Mouse (Mus musculus) forebrain, embryonic 15.5 days (tissue): ENCODE measurements around the gene Slc8a3. TPM values are rescaled to one million over a fixed set of nuclear protein-coding genes. Genes with fewer than 3 reads are reported as not detected.

Source experiments
- ATAC-seq: fragments of 200-750 bp; cut with Nextera tagmentation; replicated peaks from 2 replicates; pipeline ENCODE4 v1.8.0; 2017; ENCODE audit warnings: mild to moderate bottlenecking, moderate TSS enrichment, moderate library complexity
- H3K27ac ChIP-seq: fragments of 300-500 bp; sonication (generic); replicated peaks from 2 replicates; pipeline ENCODE4 v1.5.1; 2015; ENCODE audit warnings: mild to moderate bottlenecking, inconsistent platforms
- H3K27me3 ChIP-seq: fragments of 300-500 bp; sonication (generic); 2 replicates; pipeline ENCODE4 v1.6.1; 2015; ENCODE audit warnings: inconsistent platforms
- H3K36me3 ChIP-seq: fragments of 300-500 bp; sonication (generic); 2 replicates; pipeline ENCODE4 v1.6.1; 2015; ENCODE audit warnings: mild to moderate bottlenecking, inconsistent platforms
- H3K4me1 ChIP-seq: fragments of 300-500 bp; sonication (generic); 2 replicates; pipeline ENCODE4 v1.6.1; 2015; ENCODE audit warnings: inconsistent platforms
- H3K4me2 ChIP-seq: fragments of 300-500 bp; sonication (generic); replicated peaks from 2 replicates; pipeline ENCODE4 v1.6.1; 2015; ENCODE audit warnings: mild to moderate bottlenecking, inconsistent platforms
- H3K4me3 ChIP-seq: fragments of 300-500 bp; sonication (generic); 2 replicates; pipeline ENCODE4 v1.5.1; 2015; ENCODE audit warnings: mild to moderate bottlenecking, inconsistent platforms
- H3K9ac ChIP-seq: fragments of 300-500 bp; sonication (generic); replicated peaks from 2 replicates; pipeline ENCODE4 v1.6.1; 2015; ENCODE audit warnings: mild to moderate bottlenecking, inconsistent platforms
- H3K9me3 ChIP-seq: fragments of 300-500 bp; sonication (generic); 2 replicates; pipeline ENCODE4 v1.6.1; 2016; ENCODE audit warnings: inconsistent platforms
- WGBS: fragments of 180-500 bp; shearing (Covaris S2); methylation state at CpG from one replicate; pipeline ENCODE4 v1.1.7; 2015; ENCODE audit warnings: mixed read lengths; 5-methylcytosine and 5-hydroxymethylcytosine counted together
- polyA plus RNA-seq: library from polyadenylated mRNA; unstranded; fragments of >200 nt; fragmentation: Nextera tagmentation; extraction: Ambion mirVana; gene quantifications from 2 replicates; pipeline ENCODE4 v1.2.1, GENCODE M21; 2015

Slc8a3 gene
- polyA plus RNA-seq, 1 experiment from 2014 or later: 5.1 TPM

DNA sequence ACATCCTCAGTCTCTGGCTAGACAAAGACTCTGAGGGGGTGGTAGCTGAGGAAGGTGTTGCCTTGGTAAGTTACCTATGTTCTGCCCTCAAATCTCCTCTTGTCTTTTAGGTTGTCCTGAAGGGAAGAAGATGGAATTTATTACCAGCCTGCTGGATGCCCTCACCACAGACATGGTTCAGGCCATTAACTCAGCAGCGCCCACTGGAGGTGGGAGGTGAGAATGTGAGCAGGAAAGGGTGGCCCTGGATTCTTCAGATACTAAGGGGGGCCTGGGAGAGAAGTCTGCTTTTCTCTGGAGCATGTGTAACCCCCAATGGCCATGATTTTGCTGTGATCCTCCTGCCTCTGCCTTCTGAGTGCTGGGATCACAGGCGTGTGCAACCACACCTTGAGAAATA lies 162.9 kb downstream of the Slc8a3 start:
- no peaks in the 10 kb centered on the region for H3K27me3 ChIP-seq
- ATAC-seq: no peak
- no peak overlapping the region for H3K4me3 ChIP-seq
- no peak overlapping the region for H3K9ac ChIP-seq
- H3K4me2 ChIP-seq: no peak overlapping the region
- 77% methylated on average over 2 of the region's 2 CpGs for WGBS
- no peaks in the 10 kb centered on the region for H3K36me3 ChIP-seq
- no peaks in the 10 kb centered on the region for H3K4me1 ChIP-seq
- no peaks in the 10 kb centered on the region for H3K9me3 ChIP-seq
- no peak overlapping the region for H3K27ac ChIP-seq

DNA sequence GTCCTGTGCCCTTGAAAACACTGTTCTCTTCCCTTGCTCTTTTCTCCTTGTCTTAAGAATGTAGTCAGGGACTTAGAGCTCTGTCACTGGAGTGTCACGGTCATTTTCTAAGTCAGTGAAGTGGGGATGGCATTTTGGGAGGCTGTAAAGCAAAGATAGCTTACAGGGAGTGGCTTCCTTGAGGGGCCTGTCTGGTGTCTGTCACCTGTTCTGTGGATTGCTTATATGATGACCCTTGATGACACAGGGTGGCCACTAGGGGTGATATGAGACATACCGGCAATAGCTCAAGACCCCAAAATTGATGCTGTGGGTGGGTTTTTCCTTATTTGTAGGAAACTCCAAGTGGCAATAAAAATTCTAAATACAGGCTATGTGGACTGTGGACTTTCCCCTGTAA lies 164.5 kb downstream of the Slc8a3 start:
- H3K4me3 ChIP-seq: no peak overlapping the region
- no peak overlapping the region for H3K27ac ChIP-seq
- H3K9me3 ChIP-seq: no peaks in the 10 kb centered on the region
- ATAC-seq: no peak
- no peaks in the 10 kb centered on the region for H3K27me3 ChIP-seq
- no peaks in the 10 kb centered on the region for H3K4me1 ChIP-seq
- no peak overlapping the region for H3K4me2 ChIP-seq
- no peak overlapping the region for H3K9ac ChIP-seq
- WGBS: 80% methylated on average over 2 of the region's 2 CpGs
- no peaks in the 10 kb centered on the region for H3K36me3 ChIP-seq

DNA sequence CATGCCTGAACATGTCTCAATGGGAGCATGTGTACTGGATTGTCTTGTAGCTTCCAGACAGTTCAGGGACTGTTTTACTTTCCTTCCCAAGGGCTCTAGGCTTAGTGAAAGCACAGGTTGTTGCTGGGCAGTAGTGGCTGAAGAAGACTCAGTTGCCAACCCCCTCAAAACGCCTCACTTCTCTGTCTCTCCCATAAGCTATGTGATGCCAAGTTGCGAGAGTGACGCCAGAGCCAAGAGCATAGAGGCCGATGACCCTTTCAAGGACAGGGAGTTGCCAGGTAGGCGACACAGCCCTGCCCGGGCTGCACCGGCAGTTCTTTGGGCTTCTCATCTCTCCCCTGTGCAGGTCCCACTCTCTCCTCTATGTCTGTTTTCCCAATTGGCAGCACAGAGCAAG lies 164.9 kb downstream of the Slc8a3 start:
- no peaks in the 10 kb centered on the region for H3K4me1 ChIP-seq
- no peaks in the 10 kb centered on the region for H3K27me3 ChIP-seq
- H3K9me3 ChIP-seq: no peaks in the 10 kb centered on the region
- ATAC-seq: no peak
- WGBS: 94% methylated on average over 7 of the region's 7 CpGs
- no peak overlapping the region for H3K4me2 ChIP-seq
- H3K9ac ChIP-seq: no peak overlapping the region
- H3K4me3 ChIP-seq: no peak overlapping the region
- no peak overlapping the region for H3K27ac ChIP-seq
- no peaks in the 10 kb centered on the region for H3K36me3 ChIP-seq

DNA sequence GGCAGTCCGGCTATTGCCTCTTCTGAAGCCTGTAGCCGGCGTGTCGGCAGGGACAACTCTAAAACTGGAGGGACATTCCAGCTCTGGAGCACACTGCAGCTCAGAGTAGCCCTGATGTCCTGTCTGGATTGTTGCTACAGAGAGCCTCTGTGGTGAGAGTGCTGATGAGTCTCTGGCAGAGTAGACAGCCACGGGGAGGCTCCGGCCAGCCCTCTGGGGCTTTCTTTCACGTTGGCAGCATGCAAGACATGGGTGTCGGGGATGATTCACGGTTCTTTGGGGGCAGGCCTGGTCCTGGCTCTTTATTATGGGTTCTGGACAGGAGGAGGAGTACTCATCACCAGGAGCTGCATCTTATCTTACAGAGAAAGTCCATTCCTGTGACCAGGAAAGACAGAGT lies 165.8 kb downstream of the Slc8a3 start:
- no peak overlapping the region for H3K27ac ChIP-seq
- H3K36me3 ChIP-seq: no peaks in the 10 kb centered on the region
- no peaks in the 10 kb centered on the region for H3K4me1 ChIP-seq
- 92% methylated on average over 9 of the region's 9 CpGs for WGBS
- no peak overlapping the region for H3K4me3 ChIP-seq
- no peak overlapping the region for H3K9ac ChIP-seq
- H3K9me3 ChIP-seq: no peaks in the 10 kb centered on the region
- no peaks in the 10 kb centered on the region for H3K27me3 ChIP-seq
- no peak for ATAC-seq
- no peak overlapping the region for H3K4me2 ChIP-seq

DNA sequence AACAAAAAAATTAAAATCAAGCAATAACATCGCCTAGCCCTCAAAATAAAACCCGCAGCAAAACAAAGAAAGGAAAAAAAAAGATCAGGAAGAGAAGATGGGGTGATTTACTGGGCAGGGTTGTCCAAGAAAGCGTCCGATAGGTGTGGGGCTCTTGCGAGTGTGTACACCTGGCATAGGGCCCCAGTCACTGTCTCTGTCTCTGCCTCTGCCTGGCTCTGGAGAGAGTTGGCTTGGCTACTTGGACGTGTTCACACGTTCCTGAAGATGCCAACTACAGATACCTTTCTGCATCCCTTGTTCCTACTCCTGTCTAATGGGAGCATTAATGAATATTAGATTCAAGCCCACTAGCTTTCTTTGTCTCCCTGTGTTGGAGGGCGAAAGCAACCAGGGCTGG lies 166.4 kb downstream of the Slc8a3 start:
- H3K4me3 ChIP-seq: no peak overlapping the region
- no peaks in the 10 kb centered on the region for H3K27me3 ChIP-seq
- ATAC-seq: no peak
- no peaks in the 10 kb centered on the region for H3K4me1 ChIP-seq
- H3K9ac ChIP-seq: no peak overlapping the region
- no peaks in the 10 kb centered on the region for H3K36me3 ChIP-seq
- no peak overlapping the region for H3K4me2 ChIP-seq
- H3K9me3 ChIP-seq: no peaks in the 10 kb centered on the region
- H3K27ac ChIP-seq: no peak overlapping the region
- 81% methylated on average over 8 of the region's 8 CpGs for WGBS

DNA sequence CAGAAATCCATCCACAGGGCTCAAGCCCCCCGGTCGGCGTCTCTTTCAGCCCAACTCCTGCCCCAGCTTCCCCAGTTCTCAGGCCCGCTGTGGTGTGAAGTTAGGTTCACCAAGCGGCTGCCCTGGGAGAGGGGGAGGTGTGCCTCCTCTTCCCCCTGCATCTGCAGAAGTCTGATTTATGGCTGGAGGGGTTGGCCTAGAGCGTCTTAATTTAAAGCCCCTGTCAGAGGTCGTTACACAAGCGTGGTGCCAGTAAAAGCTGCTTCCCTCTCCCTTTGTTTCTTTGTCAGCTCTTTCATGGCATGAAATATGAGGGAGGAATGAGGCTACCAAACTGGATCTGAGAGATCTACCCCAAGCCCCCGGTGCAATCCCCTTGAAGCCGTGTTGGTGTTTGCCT lies 166.9 kb downstream of the Slc8a3 start:
- Histone ChIP-seq H3K4me3 (no peak overlapping the region), H3K27me3 (no peaks in the 10 kb centered on the region), H3K9me3 (no peaks in the 10 kb centered on the region), H3K9ac (no peak overlapping the region), H3K4me1 (no peaks in the 10 kb centered on the region), H3K36me3 (no peaks in the 10 kb centered on the region), H3K4me2 (no peak overlapping the region), H3K27ac (no peak overlapping the region)
- 21% methylated on average over 10 of the region's 10 CpGs for WGBS
- ATAC-seq: no peak

DNA sequence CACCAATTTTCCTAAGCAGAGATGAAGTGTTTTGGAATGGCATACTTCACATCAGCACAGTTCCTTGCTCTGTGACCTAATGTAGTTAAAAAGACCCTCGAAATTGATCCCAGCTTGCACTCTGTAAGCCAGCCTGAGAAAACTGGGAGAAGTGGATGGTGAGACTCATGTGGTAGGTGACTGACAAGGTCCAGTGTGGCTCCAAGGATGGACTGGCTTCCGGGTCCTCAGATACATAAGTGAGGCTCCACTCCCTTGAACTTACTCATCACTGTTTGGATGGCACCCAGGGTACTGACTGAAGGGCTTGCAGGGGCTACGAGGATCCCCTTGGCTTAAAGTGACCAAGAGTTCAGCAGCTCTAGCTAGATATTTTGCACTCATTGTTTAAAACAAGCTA lies 169.4 kb downstream of the Slc8a3 start:
- H3K27me3 ChIP-seq: no peaks in the 10 kb centered on the region
- H3K4me1 ChIP-seq: no peaks in the 10 kb centered on the region
- H3K36me3 ChIP-seq: no peaks in the 10 kb centered on the region
- no peak overlapping the region for H3K4me3 ChIP-seq
- no peak overlapping the region for H3K4me2 ChIP-seq
- ATAC-seq: no peak
- 88% methylated on average over 3 of the region's 3 CpGs for WGBS
- no peak overlapping the region for H3K27ac ChIP-seq
- no peaks in the 10 kb centered on the region for H3K9me3 ChIP-seq
- no peak overlapping the region for H3K9ac ChIP-seq

DNA sequence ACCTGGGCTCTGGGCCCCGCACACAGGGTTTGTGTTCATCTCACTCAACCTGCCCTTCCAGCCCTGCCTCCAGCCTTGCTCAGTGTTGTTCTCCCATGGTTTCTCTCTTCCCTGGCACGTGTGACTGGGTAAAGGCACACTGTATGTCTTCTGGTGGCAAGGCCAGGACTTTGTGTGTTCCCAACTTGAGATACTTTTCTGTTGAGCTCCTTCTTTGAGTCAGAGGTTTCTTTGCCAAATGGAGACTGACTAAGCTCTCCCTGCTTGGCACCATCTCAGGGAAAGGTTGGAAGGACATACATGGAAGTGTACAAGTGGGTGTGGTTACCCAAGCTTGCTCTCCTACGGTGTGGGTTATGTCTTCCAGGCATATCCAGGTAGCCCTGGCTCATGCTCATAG lies 169.8 kb downstream of the Slc8a3 start:
- Histone ChIP-seq H3K4me3 (no peak overlapping the region), H3K27ac (no peak overlapping the region), H3K9ac (no peak overlapping the region), H3K27me3 (no peaks in the 10 kb centered on the region), H3K4me1 (no peaks in the 10 kb centered on the region), H3K4me2 (no peak overlapping the region), H3K9me3 (no peaks in the 10 kb centered on the region), H3K36me3 (no peaks in the 10 kb centered on the region)
- no peak for ATAC-seq
- 66% methylated on average over 3 of the region's 3 CpGs for WGBS

DNA sequence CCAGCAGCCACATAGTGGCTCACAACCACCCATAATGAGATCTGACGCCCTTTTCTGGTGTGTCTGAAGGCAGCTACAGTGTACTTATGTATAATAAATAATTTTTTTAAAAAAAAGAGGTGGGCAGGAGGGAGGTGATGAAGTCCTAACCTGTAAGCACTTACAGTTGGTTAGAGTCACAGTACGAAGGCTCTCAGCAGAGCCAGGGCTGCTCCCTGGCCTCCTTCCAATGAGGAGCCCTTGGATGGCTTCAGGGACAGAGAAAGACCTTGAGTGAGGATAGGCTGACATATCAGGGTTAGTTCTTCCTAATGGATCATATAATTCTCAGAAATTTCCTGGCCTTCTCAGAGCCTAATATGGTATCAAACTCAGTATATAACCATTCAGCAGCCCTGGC lies 171.7 kb downstream of the Slc8a3 start:
- Histone ChIP-seq H3K4me1 (no peaks in the 10 kb centered on the region), H3K27me3 (no peaks in the 10 kb centered on the region), H3K36me3 (no peaks in the 10 kb centered on the region), H3K4me2 (no peak overlapping the region), H3K9ac (no peak overlapping the region), H3K9me3 (no peaks in the 10 kb centered on the region), H3K27ac (no peak overlapping the region), H3K4me3 (no peak overlapping the region)
- ATAC-seq: no peak
- WGBS: 89% methylated on average over 2 of the region's 2 CpGs

DNA sequence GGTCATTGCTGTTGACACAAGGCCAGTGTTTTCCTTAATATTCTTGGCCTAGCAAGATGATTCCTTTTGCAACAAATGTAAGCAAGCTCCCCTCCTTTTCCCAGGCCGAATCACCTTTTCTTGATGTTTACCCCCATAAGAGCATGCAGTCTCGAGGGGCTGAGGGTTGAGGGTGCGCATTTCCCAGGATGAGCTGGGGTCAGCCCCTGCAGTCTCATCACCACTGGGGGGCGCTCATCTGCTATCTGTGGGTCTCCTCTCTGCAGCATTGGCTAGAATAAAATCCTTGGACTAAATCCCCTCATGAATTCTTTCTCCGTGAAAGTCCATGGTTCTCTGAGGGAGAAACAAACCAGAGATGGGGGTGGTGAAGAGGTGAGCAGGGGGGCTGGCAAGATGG lies 172.1 kb downstream of the Slc8a3 start:
- WGBS: 69% methylated on average over 5 of the region's 5 CpGs
- Histone ChIP-seq H3K4me3 (no peak overlapping the region), H3K4me1 (no peaks in the 10 kb centered on the region), H3K4me2 (no peak overlapping the region), H3K27ac (no peak overlapping the region), H3K36me3 (no peaks in the 10 kb centered on the region), H3K9ac (no peak overlapping the region), H3K9me3 (no peaks in the 10 kb centered on the region), H3K27me3 (no peaks in the 10 kb centered on the region)
- ATAC-seq: no peak

DNA sequence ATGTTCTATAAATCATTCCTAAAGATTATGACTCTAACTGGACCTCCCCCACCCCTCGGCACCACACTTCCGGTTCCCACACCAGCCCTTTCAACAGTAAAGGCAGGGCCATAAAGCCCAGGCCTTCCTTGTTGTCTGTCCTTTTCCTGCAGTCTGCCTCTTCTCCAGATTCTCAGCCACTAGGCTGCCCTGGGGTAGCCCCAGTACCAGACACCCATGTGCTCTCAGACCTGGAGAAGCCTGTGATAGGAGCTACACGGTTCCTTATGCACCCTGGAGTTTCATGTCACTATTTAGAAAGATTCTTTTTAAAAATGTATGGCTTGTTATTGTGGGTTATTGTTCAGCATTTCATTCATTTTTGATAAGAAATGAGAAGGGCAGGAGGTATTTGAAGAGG lies 172.6 kb downstream of the Slc8a3 start:
- no peaks in the 10 kb centered on the region for H3K27me3 ChIP-seq
- H3K27ac ChIP-seq: no peak overlapping the region
- no peak for ATAC-seq
- no peak overlapping the region for H3K4me2 ChIP-seq
- WGBS: 88% methylated on average over 3 of the region's 3 CpGs
- H3K36me3 ChIP-seq: no peaks in the 10 kb centered on the region
- no peaks in the 10 kb centered on the region for H3K4me1 ChIP-seq
- H3K9ac ChIP-seq: no peak overlapping the region
- no peak overlapping the region for H3K4me3 ChIP-seq
- H3K9me3 ChIP-seq: no peaks in the 10 kb centered on the region

DNA sequence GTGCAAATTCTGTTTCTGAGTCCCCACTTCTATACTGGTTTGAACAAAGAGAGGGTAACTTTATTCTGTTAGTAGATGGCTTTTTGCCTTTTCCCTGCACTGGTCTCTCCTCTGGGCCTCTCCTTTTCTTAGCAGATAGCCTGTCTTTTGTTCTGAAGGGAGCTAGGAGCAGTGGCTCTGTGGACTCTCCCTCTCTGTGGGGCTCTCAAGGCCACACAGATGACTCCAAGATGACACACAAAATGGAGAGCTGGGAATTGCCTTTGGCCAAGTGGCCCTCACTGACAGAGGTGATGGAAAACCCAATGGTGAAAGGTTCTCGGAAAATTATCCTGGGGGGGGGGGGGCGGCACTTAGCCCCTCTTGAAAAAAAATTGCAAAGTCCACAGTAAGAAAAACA lies 173.0 kb downstream of the Slc8a3 start:
- Histone ChIP-seq H3K9ac (no peak overlapping the region), H3K4me3 (no peak overlapping the region), H3K36me3 (no peaks in the 10 kb centered on the region), H3K4me1 (no peaks in the 10 kb centered on the region), H3K9me3 (no peaks in the 10 kb centered on the region), H3K4me2 (no peak overlapping the region), H3K27me3 (no peaks in the 10 kb centered on the region), H3K27ac (no peak overlapping the region)
- ATAC-seq: no peak
- WGBS: 88% methylated on average over 2 of the region's 2 CpGs

DNA sequence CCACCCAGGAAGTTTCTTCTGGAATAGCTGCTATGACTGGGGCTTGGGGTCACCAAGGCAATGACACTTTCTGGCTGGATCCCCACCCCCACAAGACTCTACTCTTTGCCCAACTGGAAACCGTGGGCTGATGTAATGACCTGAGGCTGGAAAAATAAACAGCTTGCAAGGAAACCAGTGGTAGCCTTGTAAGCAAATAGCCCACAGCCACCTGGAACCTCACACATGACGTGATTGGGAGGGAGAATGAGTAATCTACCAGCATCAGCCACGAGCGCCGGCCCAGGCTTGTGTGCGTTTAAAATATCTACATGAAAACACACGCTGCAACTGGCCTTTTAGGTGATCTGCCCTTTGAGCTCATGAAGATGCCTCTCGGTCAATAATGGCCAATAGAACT lies 176.1 kb downstream of the Slc8a3 start:
- 92% methylated on average over 8 of the region's 8 CpGs for WGBS
- no peaks in the 10 kb centered on the region for H3K27me3 ChIP-seq
- no peak overlapping the region for H3K27ac ChIP-seq
- H3K9ac ChIP-seq: no peak overlapping the region
- H3K9me3 ChIP-seq: no peaks in the 10 kb centered on the region
- no peak for ATAC-seq
- no peak overlapping the region for H3K4me3 ChIP-seq
- no peak overlapping the region for H3K4me2 ChIP-seq
- no peaks in the 10 kb centered on the region for H3K36me3 ChIP-seq
- H3K4me1 ChIP-seq: no peaks in the 10 kb centered on the region

DNA sequence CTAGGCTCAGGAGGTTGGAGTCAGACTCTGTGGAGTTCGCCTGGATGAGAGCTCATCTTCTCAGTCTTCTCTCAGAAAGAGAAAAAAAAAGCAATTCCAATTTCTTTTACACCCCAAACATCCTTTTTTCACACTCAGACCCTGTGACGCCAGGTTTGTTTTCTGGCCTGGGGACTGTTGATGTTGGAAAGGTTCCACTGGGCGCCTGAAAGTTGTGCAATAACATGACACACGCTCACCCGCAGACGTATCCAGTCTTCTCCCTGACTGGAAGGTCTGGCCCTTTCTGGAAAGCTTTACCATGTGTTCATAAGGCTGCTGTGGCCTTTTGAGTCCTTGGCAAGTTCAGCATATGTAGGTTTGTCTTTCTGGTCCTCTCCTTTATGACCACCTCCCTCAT lies 177.3 kb downstream of the Slc8a3 start:
- Histone ChIP-seq H3K36me3 (no peaks in the 10 kb centered on the region), H3K4me2 (no peak overlapping the region), H3K9ac (no peak overlapping the region), H3K4me1 (no peaks in the 10 kb centered on the region), H3K27ac (no peak overlapping the region), H3K4me3 (no peak overlapping the region), H3K27me3 (no peaks in the 10 kb centered on the region), H3K9me3 (no peaks in the 10 kb centered on the region)
- WGBS: 84% methylated on average over 6 of the region's 6 CpGs
- no peak for ATAC-seq
